Mouse (Mus musculus) forebrain, embryonic 13.5 days (tissue): Measurements from ENCODE around the gene Mia3. TPM values are rescaled to one million over a fixed set of nuclear protein-coding genes. Genes with fewer than 3 reads are reported as not detected.

Source experiments
- ATAC-seq: fragments of 200-750 bp; cut with Nextera tagmentation; 2 replicates; pipeline ENCODE4 v1.8.0; 2017
- H3K27ac ChIP-seq: fragments of 300-500 bp; sonication (generic); 2 replicates; pipeline ENCODE4 v1.5.1; 2015; ENCODE audit warnings: inconsistent platforms, mild to moderate bottlenecking, moderate library complexity
- H3K27me3 ChIP-seq: fragments of 300-500 bp; sonication (generic); 2 replicates; pipeline ENCODE4 v1.6.1; 2015; ENCODE audit warnings: mild to moderate bottlenecking, inconsistent platforms
- H3K36me3 ChIP-seq: fragments of 300-500 bp; sonication (generic); 2 replicates; pipeline ENCODE4 v1.6.1; 2015; ENCODE audit warnings: mild to moderate bottlenecking, inconsistent platforms; ENCODE audit not compliant: poor library complexity, severe bottlenecking
- H3K4me1 ChIP-seq: fragments of 300-500 bp; sonication (generic); 2 replicates; pipeline ENCODE4 v1.6.1; 2015; ENCODE audit warnings: inconsistent platforms
- H3K4me2 ChIP-seq: fragments of 300-500 bp; sonication (generic); 2 replicates; pipeline ENCODE4 v1.6.1; 2015; ENCODE audit warnings: inconsistent platforms, mild to moderate bottlenecking, moderate library complexity
- H3K4me3 ChIP-seq: fragments of 300-500 bp; sonication (generic); 2 replicates; pipeline ENCODE4 v1.5.1; 2015; ENCODE audit warnings: mild to moderate bottlenecking, inconsistent platforms
- H3K9ac ChIP-seq: fragments of 300-500 bp; sonication (generic); 2 replicates; pipeline ENCODE4 v1.6.1; 2015; ENCODE audit warnings: mild to moderate bottlenecking, inconsistent platforms
- H3K9me3 ChIP-seq: fragments of 300-500 bp; sonication (generic); replicated peaks from 2 replicates; pipeline ENCODE4 v1.6.1; 2016; ENCODE audit warnings: inconsistent platforms
- WGBS: fragments of 180-500 bp; shearing (Covaris S2); methylation state at CpG from one replicate; pipeline ENCODE4 v1.1.7; 2015; 5-methylcytosine and 5-hydroxymethylcytosine counted together
- polyA plus RNA-seq: library from polyadenylated mRNA; unstranded; fragments of >200 nt; fragmentation: Nextera tagmentation; extraction: Ambion mirVana; gene quantifications from 2 replicates; pipeline ENCODE4 v1.2.1, GENCODE M21; 2015

Mia3 gene
- polyA plus RNA-seq, 1 experiment from 2014 or later, result 90.0 TPM

GRCm38 (mm10) chr1:183296465-183296864 lies 72.9 kb downstream of the Mia3 start, which contains the start of gene Aida:
TSS of gene Aida (plus strand) at chr1:183296590.
- no peaks in the 10 kb centered on the region for H3K9me3 ChIP-seq
- no peaks in the 10 kb centered on the region for H3K27me3 ChIP-seq
- peak within 1 kb of the TSS; percentile 66 for H3K9ac ChIP-seq
- peaks cover 6% of the 10 kb centered on the region; the same call in 1 of the 2 replicates for H3K4me1 ChIP-seq
- ATAC-seq, result peak; percentile 15
- peak within 1 kb of the TSS; percentile 63 for H3K4me2 ChIP-seq
- under 1% methylated on average over 26 of the region's 26 CpGs for whole genome bisulfite sequencing
- peak within 1 kb of the TSS; percentile 57 for H3K27ac ChIP-seq
- peaks cover 18% of the 10 kb centered on the region for H3K36me3 ChIP-seq
- peak within 1 kb of the TSS; percentile 52 for H3K4me3 ChIP-seq

GRCm38 (mm10) chr1:183289576-183289975 lies 79.8 kb downstream of the Mia3 start:
- Histone ChIP-seq H3K4me1 (no peaks in the 10 kb centered on the region), H3K4me2 (no peak overlapping the region), H3K36me3 (peaks cover 78% of the 10 kb centered on the region), H3K27ac (no peak overlapping the region), H3K9ac (no peak overlapping the region), H3K9me3 (no peaks in the 10 kb centered on the region), H3K27me3 (no peaks in the 10 kb centered on the region), H3K4me3 (no peak overlapping the region)
- ATAC-seq, result no peak
- 94% methylated on average over 4 of the region's 4 CpGs for WGBS

GRCm38 (mm10) chr1:183288351-183288750 lies 81.0 kb downstream of the Mia3 start:
- Histone ChIP-seq H3K36me3 (peaks cover 86% of the 10 kb centered on the region), H3K4me1 (no peaks in the 10 kb centered on the region), H3K9me3 (no peaks in the 10 kb centered on the region), H3K4me2 (no peak overlapping the region), H3K27ac (no peak overlapping the region), H3K9ac (no peak overlapping the region), H3K27me3 (no peaks in the 10 kb centered on the region), H3K4me3 (no peak overlapping the region)
- ATAC-seq, result no peak
- WGBS, result 82% methylated on average over 3 of the region's 3 CpGs

Other genes with a start within 250 kb of the Mia3 start
- gene Disp1, start 148.0 kb downstream of the Mia3 start, polyA plus RNA-seq, result 6.8 and 8.2 TPM in 2 replicates
- 47.3 and 49.5 TPM in 2 replicates for gene Aida, start 73.0 kb downstream of the Mia3 start, polyA plus RNA-seq
- 78.6 and 81.2 TPM in 2 replicates for gene Brox, start 72.3 kb downstream of the Mia3 start, polyA plus RNA-seq
- gene Taf1a, start 19.4 kb upstream of the Mia3 start, polyA plus RNA-seq, result 18.6 and 19.1 TPM in 2 replicates
- 0.10 and 0.25 TPM in 2 replicates for gene Hhipl2, start 48.7 kb upstream of the Mia3 start, polyA plus RNA-seq